Mouse (Mus musculus) testis, adult 2 months (tissue): ENCODE measurements around the gene Slc44a1. TPM values are rescaled to one million over a fixed set of nuclear protein-coding genes. Genes with fewer than 3 reads are reported as not detected.
A peak's percentile ranks its signal among the peaks of the same experiment; 100 is the strongest.

Experiments used
- H3K27ac ChIP-seq: fragments of 200-500 bp; 2 replicates; pipeline ENCODE4 v1.5.1; 2012; ENCODE audit warnings: low read depth, low read length; ENCODE audit not compliant: control insufficient read depth, insufficient read depth
- H3K27me3 ChIP-seq: fragments of 200-500 bp; 2 replicates; pipeline ENCODE4 v1.6.1; 2012; ENCODE audit warnings: mild to moderate bottlenecking, low read length, moderate library complexity; ENCODE audit not compliant: control insufficient read depth, insufficient read depth
- H3K36me3 ChIP-seq: fragments of 200-500 bp; 2 replicates; pipeline ENCODE4 v1.6.1; 2012; ENCODE audit warnings: mild to moderate bottlenecking, low read length; ENCODE audit not compliant: control insufficient read depth, insufficient read depth
- H3K4me1 ChIP-seq: fragments of 200-500 bp; 2 replicates; pipeline ENCODE4 v1.6.1; 2012; ENCODE audit warnings: low read length; ENCODE audit not compliant: control insufficient read depth, insufficient read depth
- H3K4me3 ChIP-seq: fragments of 200-500 bp; 2 replicates; pipeline ENCODE4 v1.5.1; 2012; ENCODE audit warnings: low read depth, mild to moderate bottlenecking, low read length, moderate library complexity, mixed read lengths; ENCODE audit not compliant: control insufficient read depth
- CTCF ChIP-seq: fragments of 200-500 bp; IDR thresholded peaks from 2 replicates; pipeline ENCODE4 v1.5.1; 2012; ENCODE audit warnings: low read depth, mild to moderate bottlenecking, inconsistent platforms, low read length, moderate library complexity; ENCODE audit not compliant: control insufficient read depth, insufficient read depth, insufficient replicate concordance
- POLR2A ChIP-seq: fragments of 200-500 bp; IDR thresholded peaks from 2 replicates; pipeline ENCODE4 v1.6.1; 2012; ENCODE audit warnings: low read depth, mild to moderate bottlenecking, inconsistent platforms, low read length, moderate library complexity; ENCODE audit not compliant: control insufficient read depth
- polyA plus RNA-seq: library from polyadenylated mRNA; depleted of rRNA; stranded (reverse); fragments of >200 nt; gene quantifications from 2 replicates; pipeline ENCODE4 v1.2.3, GENCODE M21; 2012

Gene Slc44a1
- polyA plus RNA-seq, 1 experiment, result 3.3 TPM

- H3K27me3 ChIP-seq, result no peaks in the 10 kb centered on the region
- no peaks in the 10 kb centered on the region for H3K36me3 ChIP-seq
- no peak overlapping the region for H3K4me3 ChIP-seq
- peaks cover 3% of the 10 kb centered on the region for H3K4me1 ChIP-seq
- no peak overlapping the region for H3K27ac ChIP-seq
- TF ChIP-seq POLR2A, result no peak
- TF ChIP-seq CTCF, result no peak
Measured at GRCm38 (mm10) chr4:53414031-53414797, 26.0 kb upstream of the Slc44a1 start.

DNA sequence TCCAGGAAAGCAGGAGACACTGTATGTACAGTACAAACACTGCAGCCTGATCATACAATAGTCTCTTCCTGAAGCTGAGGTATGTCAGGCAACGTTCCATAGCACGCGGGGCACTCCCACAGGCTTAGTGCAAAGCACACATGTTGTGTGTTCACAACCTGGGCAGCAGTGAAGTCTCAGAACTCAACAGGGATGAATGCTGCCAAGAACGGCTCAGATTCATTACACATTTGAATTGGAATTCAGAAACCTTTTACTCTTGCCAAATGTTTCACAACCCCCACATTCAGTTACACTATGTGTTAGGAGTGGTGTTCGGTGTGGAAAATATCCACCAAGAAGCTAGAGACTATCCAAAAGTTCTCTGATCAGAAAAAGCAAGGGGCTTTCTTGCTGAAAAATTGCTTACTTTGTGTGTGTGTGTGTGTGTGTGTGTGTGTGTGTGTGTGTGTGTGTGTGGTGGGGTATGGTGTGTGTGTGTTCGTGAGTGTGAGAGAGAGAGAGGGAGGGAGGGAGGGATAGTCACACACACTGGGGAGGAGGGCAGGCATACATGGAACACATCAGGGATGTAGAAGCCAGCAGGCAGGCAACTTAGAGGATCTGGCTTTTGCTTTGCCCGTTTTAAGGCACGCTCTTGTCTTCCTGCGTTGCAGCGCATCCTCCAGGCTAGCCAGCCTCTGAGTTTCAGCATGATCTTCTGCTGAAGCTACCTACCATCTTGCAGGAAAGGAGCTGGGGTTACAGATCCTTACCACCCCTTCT is 24.2 kb upstream of the Slc44a1 start:
- no peak for TF ChIP-seq POLR2A
- TF ChIP-seq CTCF, result no peak
- Histone ChIP-seq H3K4me3 (peak overlapping the region; percentile 84), H3K4me1 (peaks cover 3% of the 10 kb centered on the region), H3K36me3 (no peaks in the 10 kb centered on the region), H3K27me3 (no peaks in the 10 kb centered on the region), H3K27ac (no peak overlapping the region; the same call in 1 of the 2 replicates)

- no peaks in the 10 kb centered on the region for H3K27me3 ChIP-seq
- peak overlapping the region; percentile 84 for H3K4me3 ChIP-seq
- TF ChIP-seq POLR2A (peak; percentile 44; the same call in 1 of the 2 replicates), CTCF (no peak)
- peaks cover 3% of the 10 kb centered on the region for H3K4me1 ChIP-seq
- no peaks in the 10 kb centered on the region for H3K36me3 ChIP-seq
- H3K27ac ChIP-seq, result peak overlapping the region; percentile 51; the same call in 1 of the 2 replicates
Measured at GRCm38 (mm10) chr4:53416928-53417327, 23.3 kb upstream of the Slc44a1 start.

GRCm38 (mm10) chr4:53422799-53423198 is 17.4 kb upstream of the Slc44a1 start:
- no peaks in the 10 kb centered on the region for H3K4me1 ChIP-seq
- TF ChIP-seq POLR2A (no peak), CTCF (no peak)
- no peak overlapping the region for H3K27ac ChIP-seq
- no peak overlapping the region for H3K4me3 ChIP-seq
- H3K27me3 ChIP-seq, result no peaks in the 10 kb centered on the region
- H3K36me3 ChIP-seq, result no peaks in the 10 kb centered on the region

DNA sequence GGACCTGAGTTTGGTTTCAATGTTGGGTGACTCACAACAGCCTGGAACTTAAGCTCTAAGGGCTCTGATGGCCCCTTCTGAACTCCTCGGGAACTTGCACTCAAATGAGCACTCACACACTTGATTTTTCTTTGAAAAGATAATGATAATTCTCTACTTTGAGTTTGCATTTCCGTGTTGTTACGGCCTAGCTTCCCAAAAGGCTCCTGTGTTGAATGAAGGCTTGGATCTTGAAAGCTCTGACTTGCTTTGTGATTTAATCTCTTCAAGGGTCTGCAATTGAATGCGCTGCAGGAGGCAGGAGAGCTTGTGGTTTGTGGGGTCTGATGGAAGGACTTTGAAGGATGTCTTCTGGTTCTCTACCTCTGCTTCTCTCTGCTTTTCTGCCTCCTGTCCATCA is 13.1 kb upstream of the Slc44a1 start:
- TF ChIP-seq CTCF, result no peak
- no peak for TF ChIP-seq POLR2A
- Histone ChIP-seq H3K4me1 (no peaks in the 10 kb centered on the region), H3K27me3 (no peaks in the 10 kb centered on the region), H3K4me3 (no peak overlapping the region), H3K36me3 (no peaks in the 10 kb centered on the region), H3K27ac (no peak overlapping the region)

DNA sequence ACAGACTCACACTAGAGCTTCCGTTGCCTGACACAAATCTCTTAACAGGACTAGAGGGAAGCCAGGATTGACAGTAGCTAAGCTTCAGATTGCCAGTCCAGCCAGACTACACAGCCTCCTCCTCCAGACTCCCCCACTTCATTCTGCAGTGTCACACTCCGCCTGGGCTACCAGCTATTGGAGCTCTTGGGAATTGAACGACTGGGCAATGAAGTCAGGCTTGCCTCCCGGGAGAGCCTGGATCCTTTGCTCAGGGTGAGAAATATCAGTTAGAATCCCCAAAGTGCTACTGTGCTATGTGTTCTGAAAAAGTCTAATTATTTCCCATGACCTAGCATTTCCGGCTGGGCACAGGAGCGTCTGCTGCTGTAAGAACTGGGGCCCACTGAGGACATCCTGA is 9.7 kb upstream of the Slc44a1 start:
- TF ChIP-seq POLR2A, result no peak
- no peak for TF ChIP-seq CTCF
- no peaks in the 10 kb centered on the region for H3K27me3 ChIP-seq

DNA sequence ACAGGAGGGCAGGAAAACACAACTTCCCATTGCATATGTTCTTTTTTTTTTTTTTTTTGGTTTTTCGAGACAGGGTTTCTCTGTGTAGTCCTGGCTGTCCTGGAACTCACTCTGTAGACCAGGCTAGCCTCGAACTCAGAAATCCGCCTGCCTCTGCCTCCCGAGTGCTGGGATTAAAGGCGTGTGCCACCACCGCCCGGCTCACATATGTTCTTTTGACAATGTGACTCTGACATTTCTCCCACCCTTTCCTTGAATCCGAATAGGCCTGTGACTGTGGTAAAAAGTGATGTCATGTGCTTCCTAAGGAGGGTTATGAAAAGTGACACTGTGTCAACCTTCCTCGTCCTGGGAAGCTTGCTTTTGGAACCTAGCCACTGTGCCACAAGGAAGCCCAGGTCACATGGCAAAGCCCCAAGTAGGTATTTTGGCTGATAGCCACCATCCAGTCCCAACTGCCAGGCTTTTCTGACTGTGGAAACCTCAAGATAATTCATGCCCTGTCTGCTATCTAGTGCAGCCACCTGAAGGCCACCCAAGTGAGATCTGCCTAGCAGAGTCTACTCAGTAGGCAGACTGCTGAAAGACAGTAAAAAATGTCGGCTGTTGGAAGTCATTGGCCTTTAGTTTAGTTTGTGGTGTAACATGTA is 8.5 kb upstream of the Slc44a1 start:
- no peaks in the 10 kb centered on the region for H3K27me3 ChIP-seq
- TF ChIP-seq POLR2A, result no peak
- TF ChIP-seq CTCF, result no peak
- no peak overlapping the region for H3K27ac ChIP-seq
- no peaks in the 10 kb centered on the region for H3K4me1 ChIP-seq
- H3K4me3 ChIP-seq, result no peak overlapping the region
- no peaks in the 10 kb centered on the region for H3K36me3 ChIP-seq

More for the DNA sequence above, 9.7 kb upstream of the Slc44a1 start:
- Histone ChIP-seq H3K36me3 (no peaks in the 10 kb centered on the region), H3K4me3 (no peak overlapping the region), H3K4me1 (no peaks in the 10 kb centered on the region), H3K27ac (no peak overlapping the region)
